ENCODE assay signal across 11 mouse cellular contexts in genomic region chr5:124449494-124449893, GRCm38 (mm10). TPM values are rescaled to one million over a fixed set of nuclear protein-coding genes. Genes with fewer than 3 reads are reported as not detected.
A peak's percentile ranks its signal among the peaks of the same experiment; 100 is the strongest.
DNase-seq lines count a peak whose midpoint lies in the region; ATAC-seq and TF ChIP-seq lines count a peak whose summit lies in the region.
"Had no signal": no experiment of that assay in that cellular context is flagged by ENCODE, and none has a peak within 500 bp of the region (broad histone marks: within the 10 kb centered on the region; RNA-seq: fewer than 3 reads in every experiment).

No protein-coding gene starts in this region.

- no peaks in the 10 kb centered on the region; the same call in 1 of the 2 replicates for H3K36me3 ChIP-seq in kidney, adult 2 months (ENCODE audit: control insufficient read depth, insufficient read depth, low read length)
- H3K36me3 ChIP-seq in liver, postnatal 0 days (replicated peaks; ENCODE audit: insufficient read depth, low read length): peaks cover 74% of the 10 kb centered on the region

- H3K4me1 ChIP-seq in kidney, adult 2 months (ENCODE audit: control insufficient read depth, insufficient read depth, low read length): peaks cover 34% of the 10 kb centered on the region
- peaks cover 12% of the 10 kb centered on the region; the same call in 1 of the 2 replicates for H3K4me1 ChIP-seq in embryonic fibroblast, embryonic 13.5 days (ENCODE audit: control insufficient read depth, insufficient read depth, low read length)
- peaks cover 53% of the 10 kb centered on the region for H3K4me1 ChIP-seq in liver, postnatal 0 days (ENCODE audit: insufficient read depth)

- no peak for TF ChIP-seq EP300 in liver, postnatal 0 days (IDR thresholded peaks at IDR 0.05; ENCODE audit: low read depth)

- no peaks in the 10 kb centered on the region for H3K9me3 ChIP-seq in liver, postnatal 0 days (ENCODE audit: low read length)

- TF ChIP-seq POLR2A in kidney, adult 2 months (IDR thresholded peaks at IDR 0.05; ENCODE audit: low read depth, low read length): no peak
- TF ChIP-seq POLR2A in embryonic fibroblast, embryonic 13.5 days (IDR thresholded peaks at IDR 0.05; ENCODE audit: low read depth, low read length): no peak

- no peak overlapping the region for H3K4me3 ChIP-seq in kidney, adult 2 months (ENCODE audit: insufficient read depth, low read depth, low read length)
- H3K4me3 ChIP-seq in embryonic fibroblast, embryonic 13.5 days (ENCODE audit: insufficient read depth, low read length): no peak overlapping the region
- no peak overlapping the region for H3K4me3 ChIP-seq in liver, postnatal 0 days (ENCODE audit: low read depth, low read length)

- no peaks in the 10 kb centered on the region for H3K27me3 ChIP-seq in kidney, adult 2 months (replicated peaks; ENCODE audit: control insufficient read depth, insufficient read depth, low read length)
- H3K27me3 ChIP-seq in liver, postnatal 0 days (ENCODE audit: insufficient read depth, low read length): no peaks in the 10 kb centered on the region

- no peak for TF ChIP-seq CTCF in kidney, adult 2 months (conservative IDR thresholded peaks at IDR 0.05; ENCODE audit: insufficient read depth, insufficient read length, low read depth, low read length)
- TF ChIP-seq CTCF in embryonic fibroblast, embryonic 13.5 days (IDR thresholded peaks at IDR 0.05; ENCODE audit: borderline replicate concordance, insufficient read depth, low read length): no peak
- no peak for TF ChIP-seq CTCF in liver, postnatal 0 days (IDR thresholded peaks at IDR 0.05; ENCODE audit: low read depth)

- H3K27ac ChIP-seq in kidney, adult 2 months (ENCODE audit: insufficient read depth, low read depth, low read length): peak overlapping the region; percentile 27; the same call in 1 of the 2 replicates
- peak overlapping the region; percentile 44; the same call in 1 of the 2 replicates for H3K27ac ChIP-seq in embryonic fibroblast, embryonic 13.5 days (ENCODE audit: insufficient read depth, low read length)
- H3K27ac ChIP-seq in liver, postnatal 0 days (ENCODE audit: low read depth): peak overlapping the region; percentile 41

- ATAC-seq in liver, postnatal 0 days: peak; percentile 32
- ATAC-seq: inflammation-experienced regulatory T-cells, adult 6 months had no signal

- DNase-seq in kidney, adult 2 months: no peak
- DNase-seq in kidney, postnatal 4 days: no peak
- peak; percentile 43 for DNase-seq in adrenal gland, postnatal 25 days
- DNase-seq in liver, postnatal 0 days: no peak
- DNase-seq in retina, postnatal 1 day: no peak
- no peak for DNase-seq in gastrocnemius, postnatal 4 days (ENCODE audit: low spot score in 2 of 2)
- DNase-seq: layer of hippocampus, postnatal 36 days; right cerebral cortex, postnatal 14 days; thymus, postnatal 4 days had no signal

- no peak overlapping the region; the same call in 1 of the 2 replicates for H3K9ac ChIP-seq in liver, postnatal 0 days (replicated peaks)

- no peak overlapping the region for H3K4me2 ChIP-seq in liver, postnatal 0 days (ENCODE audit: low read depth, low read length)

- WGBS in kidney, adult 2 months: 45% methylated on average over 6 of the region's 6 CpGs
- WGBS in liver, postnatal 0 days (ENCODE audit: insufficient replicate concordance): 69% methylated on average over 6 of the region's 6 CpGs

RNA-seq across cellular contexts. Expression of gene Kmt5a, which starts 9.8 kb away (rescaled TPM):
- 75.9 and 81.1 TPM in 2 replicates for polyA plus RNA-seq in kidney, adult 2 months (2012; rRNA removed)
- total RNA-seq in adrenal gland, postnatal 25 days (2021): 216 and 296 TPM in 2 replicates
- polyA plus RNA-seq in embryonic fibroblast, embryonic 13.5 days (2011; ENCODE audit: insufficient read length, low read depth, missing spikeins): 89.9 and 94.2 TPM in 2 replicates
- polyA plus RNA-seq in liver, postnatal 0 days (2015; fragmentation: Nextera tagmentation; extraction: Ambion mirVana): 26.7 and 30.6 TPM in 2 replicates
- 10 to 100 TPM; 43.3 to 44.8 TPM for total RNA-seq in gastrocnemius, postnatal 4 days (2021)

RNA-seq across cellular contexts. Expression of gene Sbno1, which starts 23.7 kb away (rescaled TPM):
- polyA plus RNA-seq in kidney, adult 2 months (2012; rRNA removed): 16.7 and 20.8 TPM in 2 replicates
- total RNA-seq in adrenal gland, postnatal 25 days (2021): 91.4 and 104 TPM in 2 replicates
- 77.5 and 90.2 TPM in 2 replicates for polyA plus RNA-seq in embryonic fibroblast, embryonic 13.5 days (2011; ENCODE audit: insufficient read length, low read depth, missing spikeins)
- 30.0 and 30.6 TPM in 2 replicates for polyA plus RNA-seq in liver, postnatal 0 days (2015; fragmentation: Nextera tagmentation; extraction: Ambion mirVana)
- total RNA-seq in gastrocnemius, postnatal 4 days (2021): 10 to 100 TPM; 50.3 to 57.9 TPM

RNA-seq across cellular contexts. Expression of gene Rilpl2, which starts 28.7 kb away (rescaled TPM):
- 44.3 and 46.3 TPM in 2 replicates for polyA plus RNA-seq in kidney, adult 2 months (2012; rRNA removed)
- total RNA-seq in adrenal gland, postnatal 25 days (2021): 27.0 TPM in 2 replicates
- 12.2 and 13.8 TPM in 2 replicates for polyA plus RNA-seq in embryonic fibroblast, embryonic 13.5 days (2011; ENCODE audit: insufficient read length, low read depth, missing spikeins)
- 10.3 and 11.0 TPM in 2 replicates for polyA plus RNA-seq in liver, postnatal 0 days (2015; fragmentation: Nextera tagmentation; extraction: Ambion mirVana)
- 10 to 100 TPM; 10.3 to 12.8 TPM for total RNA-seq in gastrocnemius, postnatal 4 days (2021)

RNA-seq across cellular contexts. Expression of gene Snrnp35, which starts 33.4 kb away (rescaled TPM):
- polyA plus RNA-seq in kidney, adult 2 months (2012; rRNA removed): 4.3 and 5.9 TPM in 2 replicates
- 20.7 TPM in 2 replicates for total RNA-seq in adrenal gland, postnatal 25 days (2021)
- 11.1 and 12.1 TPM in 2 replicates for polyA plus RNA-seq in embryonic fibroblast, embryonic 13.5 days (2011; ENCODE audit: insufficient read length, low read depth, missing spikeins)
- 5.9 and 6.5 TPM in 2 replicates for polyA plus RNA-seq in liver, postnatal 0 days (2015; fragmentation: Nextera tagmentation; extraction: Ambion mirVana)
- 10 to 100 TPM; 26.7 to 32.0 TPM for total RNA-seq in gastrocnemius, postnatal 4 days (2021)
